Mouse (Mus musculus): ENCODE results near the gene Cercam. TPM values are rescaled to one million over a fixed set of nuclear protein-coding genes. Genes with fewer than 3 reads are reported as not detected.
A peak's percentile ranks its signal among the peaks of the same experiment; 100 is the strongest.

Gene Cercam
- polyA plus RNA-seq, 1 experiment from 2014 or later, result 14.1 TPM

DNA sequence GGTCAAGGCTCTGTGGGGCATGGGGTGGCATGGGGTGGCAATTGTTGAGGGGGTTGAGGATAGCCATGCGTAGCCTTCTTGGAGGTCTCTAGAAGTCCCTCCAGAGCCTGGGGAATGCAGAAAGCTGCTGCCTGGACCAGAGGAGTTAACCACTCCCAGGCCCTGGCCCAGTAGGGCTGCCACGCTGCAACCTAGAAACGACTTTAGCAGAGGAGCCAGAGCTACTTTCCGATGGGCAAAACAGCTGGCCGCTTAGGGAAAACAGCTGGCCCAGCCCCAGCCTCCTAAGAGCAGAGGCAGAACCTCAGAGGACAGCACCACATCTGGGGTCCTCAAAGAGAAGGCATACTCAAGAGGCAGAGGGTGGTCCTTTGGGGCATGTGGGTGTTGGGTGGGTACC, 11.0 kb upstream of the Cercam start:
- Histone ChIP-seq H3K4me2 (ENCODE audit: low read depth, low read length, severe bottlenecking) (no peak overlapping the region), H3K9me3 (ENCODE audit: control insufficient read depth, low read length) (no peaks in the 10 kb centered on the region), H3K9ac (ENCODE audit: low read length) (no peak overlapping the region), H3K4me1 (replicated peaks; ENCODE audit: control insufficient read depth, insufficient read depth, low read length) (peaks cover 8% of the 10 kb centered on the region; the same call in 1 of the 2 replicates), H3K27ac (ENCODE audit: low read depth, low read length) (no peak overlapping the region), H3K36me3 (ENCODE audit: control insufficient read depth, insufficient read depth, low read length) (no peaks in the 10 kb centered on the region), H3K27me3 (ENCODE audit: control insufficient read depth, insufficient read depth, low read length) (peaks cover 8% of the 10 kb centered on the region), H3K4me3 (ENCODE audit: low read depth, low read length) (no peak overlapping the region)
- DNase-seq (ENCODE audit: low spot score), result peak; percentile 44
- no peak for ATAC-seq (replicated peaks; ENCODE audit: low FRiP score)
- 75% methylated on average over 5 of the region's 5 CpGs for whole genome bisulfite sequencing

DNA sequence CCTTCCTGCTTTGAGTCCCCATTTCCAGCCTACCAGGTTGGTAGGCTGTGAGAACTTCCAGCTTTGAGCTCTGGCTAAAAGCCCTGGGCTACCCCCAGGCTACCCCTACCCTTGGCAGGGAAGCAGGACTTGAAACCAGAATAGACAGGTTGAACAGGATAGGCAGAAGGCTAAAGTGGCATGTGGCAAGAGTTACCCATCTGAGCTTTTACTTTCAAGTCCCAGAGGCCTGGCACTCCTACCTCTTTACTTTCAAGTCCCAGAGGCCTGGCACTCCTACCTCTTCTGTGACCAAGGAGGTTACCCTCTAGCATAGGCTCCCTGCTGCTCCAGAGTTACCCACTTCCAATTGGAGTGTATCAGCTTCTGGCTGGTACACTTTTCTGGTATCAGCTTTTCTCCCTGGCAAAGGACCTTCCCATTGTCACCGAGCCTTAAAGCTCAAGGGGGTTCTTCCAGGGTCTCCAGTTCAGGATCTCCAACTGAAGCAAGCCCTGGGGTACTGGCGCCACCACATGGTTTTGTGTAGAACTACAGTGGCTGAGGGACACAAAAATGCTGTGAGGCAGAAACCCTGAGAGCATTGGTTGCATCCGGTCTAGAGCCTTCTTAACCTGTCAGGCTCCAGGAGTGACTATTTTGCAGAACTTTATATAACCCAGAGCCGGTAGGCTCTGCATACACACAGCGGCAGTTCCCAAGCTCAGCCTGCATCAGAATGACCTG, 10.1 kb upstream of the Cercam start:
- Histone ChIP-seq H3K27me3 (ENCODE audit: control insufficient read depth, insufficient read depth, low read length) (peaks cover 8% of the 10 kb centered on the region), H3K9me3 (ENCODE audit: control insufficient read depth, low read length) (no peaks in the 10 kb centered on the region), H3K4me2 (ENCODE audit: low read depth, low read length, severe bottlenecking) (no peak overlapping the region), H3K4me1 (replicated peaks; ENCODE audit: control insufficient read depth, insufficient read depth, low read length) (peaks cover 8% of the 10 kb centered on the region; the same call in 1 of the 2 replicates), H3K27ac (ENCODE audit: low read depth, low read length) (no peak overlapping the region), H3K9ac (ENCODE audit: low read length) (no peak overlapping the region), H3K4me3 (ENCODE audit: low read depth, low read length) (no peak overlapping the region), H3K36me3 (ENCODE audit: control insufficient read depth, insufficient read depth, low read length) (no peaks in the 10 kb centered on the region)
- WGBS, result 14% methylated on average over 5 of the region's 5 CpGs
- DNase-seq (ENCODE audit: low spot score) (peak; percentile 82), ATAC-seq (replicated peaks; ENCODE audit: low FRiP score) (no peak)

DNA sequence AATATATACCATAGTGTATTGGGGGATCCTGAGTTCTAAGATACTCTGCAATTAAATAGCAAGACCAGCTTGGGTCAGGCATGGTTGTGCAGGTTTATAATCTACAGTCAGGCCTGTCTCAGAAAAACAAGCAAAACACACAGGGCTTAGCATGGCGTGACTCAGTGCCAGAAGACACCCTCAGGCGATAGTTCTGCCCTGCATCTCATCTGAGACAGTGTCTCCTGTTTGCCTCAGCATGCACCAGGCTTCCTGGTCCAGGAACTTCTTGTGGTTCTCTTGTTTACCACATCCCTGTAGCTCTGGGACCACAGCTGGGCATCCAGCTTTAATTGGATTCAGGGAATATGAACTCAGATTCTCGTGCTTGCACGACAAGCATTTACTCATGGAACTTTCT, 3.8 kb upstream of the Cercam start:
- Histone ChIP-seq H3K9me3 (ENCODE audit: control insufficient read depth, low read length) (no peaks in the 10 kb centered on the region), H3K27ac (ENCODE audit: low read depth, low read length) (no peak overlapping the region), H3K36me3 (ENCODE audit: control insufficient read depth, insufficient read depth, low read length) (no peaks in the 10 kb centered on the region), H3K27me3 (ENCODE audit: control insufficient read depth, insufficient read depth, low read length) (no peaks in the 10 kb centered on the region; the same call in 1 of the 2 replicates), H3K9ac (ENCODE audit: low read length) (no peak overlapping the region), H3K4me3 (ENCODE audit: low read depth, low read length) (no peak overlapping the region), H3K4me1 (replicated peaks; ENCODE audit: control insufficient read depth, insufficient read depth, low read length) (peaks cover 8% of the 10 kb centered on the region; the same call in 1 of the 2 replicates), H3K4me2 (ENCODE audit: low read depth, low read length, severe bottlenecking) (no peak overlapping the region)
- no peak for ATAC-seq (replicated peaks; ENCODE audit: low FRiP score)
- peak; percentile 34 for DNase-seq (ENCODE audit: low spot score)
- WGBS, result 73% methylated on average over 4 of the region's 4 CpGs

DNA sequence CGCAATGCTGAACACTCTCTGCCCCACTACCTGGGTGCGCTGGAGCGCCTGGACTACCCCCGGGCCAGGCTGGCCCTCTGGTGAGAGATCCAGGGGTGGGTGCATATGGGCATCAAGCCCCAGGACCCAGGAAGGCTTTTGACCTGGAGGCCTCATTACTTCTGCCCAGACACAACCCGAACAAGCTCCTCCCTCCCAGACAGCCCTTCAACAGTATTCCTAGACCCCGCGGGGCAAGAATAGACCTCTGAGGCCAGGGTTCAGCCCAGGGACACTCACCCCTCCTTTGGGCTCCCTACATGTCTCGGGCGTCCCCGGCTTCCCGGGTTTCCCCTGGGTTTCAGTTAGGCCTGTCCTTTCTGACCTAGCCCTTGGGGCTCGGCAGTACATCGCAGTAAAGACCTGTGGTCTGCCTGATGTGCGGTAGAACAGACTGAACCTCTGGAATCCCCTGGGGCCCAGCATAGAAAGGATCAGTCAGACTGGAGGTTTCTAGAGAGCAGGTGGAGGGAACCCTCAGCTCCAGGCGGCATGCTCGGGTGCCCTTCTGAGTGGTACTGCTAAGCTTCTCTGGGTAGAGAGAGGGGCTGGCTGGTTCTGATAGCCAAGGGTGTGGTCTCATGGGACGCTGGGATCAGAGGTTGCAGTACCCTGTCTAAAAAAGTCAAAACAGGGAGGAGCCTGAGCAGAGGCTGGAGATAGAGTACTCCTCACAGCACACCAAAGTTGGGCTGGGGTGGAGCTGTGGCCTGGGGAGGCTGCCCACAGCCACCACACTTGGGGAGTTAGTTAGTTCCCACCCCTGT, 885 bp downstream of the Cercam start:
- Histone ChIP-seq H3K9me3 (ENCODE audit: control insufficient read depth, low read length) (no peaks in the 10 kb centered on the region), H3K27ac (ENCODE audit: low read depth, low read length) (peak overlapping the region; percentile 37; the same call in 1 of the 2 replicates), H3K4me3 (ENCODE audit: low read depth, low read length) (peak overlapping the region; percentile 45), H3K4me2 (ENCODE audit: low read depth, low read length, severe bottlenecking) (peak overlapping the region; percentile 92), H3K27me3 (ENCODE audit: control insufficient read depth, insufficient read depth, low read length) (no peaks in the 10 kb centered on the region), H3K9ac (ENCODE audit: low read length) (peak overlapping the region; percentile 62), H3K4me1 (replicated peaks; ENCODE audit: control insufficient read depth, insufficient read depth, low read length) (peaks cover 12% of the 10 kb centered on the region; the same call in 1 of the 2 replicates), H3K36me3 (ENCODE audit: control insufficient read depth, insufficient read depth, low read length) (no peaks in the 10 kb centered on the region)
- ATAC-seq (replicated peaks; ENCODE audit: low FRiP score) (peak; percentile 39), DNase-seq (ENCODE audit: low spot score) (peak; percentile 61)
- 2% methylated on average over 17 of the region's 17 CpGs for WGBS

DNA sequence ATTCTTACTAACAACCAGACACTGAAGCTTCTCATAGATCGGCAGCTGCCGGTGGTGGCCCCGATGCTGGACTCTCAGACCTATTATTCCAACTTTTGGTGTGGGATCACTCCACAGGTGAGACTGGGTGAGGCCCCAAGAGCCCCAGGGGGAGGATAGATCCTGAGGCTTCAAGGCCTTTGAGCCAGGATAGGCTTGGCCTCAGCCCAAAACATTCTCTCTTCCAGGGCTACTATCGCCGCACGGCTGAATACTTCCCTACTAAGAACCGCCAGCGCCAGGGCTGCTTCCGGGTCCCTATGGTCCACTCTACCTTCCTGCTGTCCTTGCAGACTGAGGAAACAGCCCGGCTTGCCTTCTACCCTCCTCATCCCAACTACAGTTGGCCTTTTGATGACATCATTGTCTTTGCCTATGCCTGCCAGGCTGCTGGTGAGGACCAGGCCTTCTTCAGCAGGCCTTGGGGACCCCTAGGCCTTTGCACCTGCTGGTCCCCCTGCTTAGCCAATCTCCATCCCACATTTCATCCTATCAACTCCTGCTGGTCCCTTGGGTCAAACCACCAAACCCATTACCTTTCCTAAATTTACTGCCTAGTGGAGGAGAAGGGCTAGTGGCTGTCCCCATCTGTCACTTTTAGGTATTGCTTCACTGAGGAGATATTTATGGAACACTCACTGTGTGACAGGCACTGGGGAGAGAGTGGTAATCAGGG, 3.8 kb downstream of the Cercam start:
- Histone ChIP-seq H3K4me1 (replicated peaks; ENCODE audit: control insufficient read depth, insufficient read depth, low read length) (peaks cover 12% of the 10 kb centered on the region; the same call in 1 of the 2 replicates), H3K27ac (ENCODE audit: low read depth, low read length) (no peak overlapping the region), H3K4me2 (ENCODE audit: low read depth, low read length, severe bottlenecking) (no peak overlapping the region), H3K27me3 (ENCODE audit: control insufficient read depth, insufficient read depth, low read length) (no peaks in the 10 kb centered on the region), H3K4me3 (ENCODE audit: low read depth, low read length) (no peak overlapping the region), H3K9ac (ENCODE audit: low read length) (no peak overlapping the region), H3K36me3 (ENCODE audit: control insufficient read depth, insufficient read depth, low read length) (no peaks in the 10 kb centered on the region), H3K9me3 (ENCODE audit: control insufficient read depth, low read length) (no peaks in the 10 kb centered on the region)
- DNase-seq (ENCODE audit: low spot score) (no peak), ATAC-seq (replicated peaks; ENCODE audit: low FRiP score) (no peak)
- WGBS, result 90% methylated on average over 10 of the region's 10 CpGs

DNA sequence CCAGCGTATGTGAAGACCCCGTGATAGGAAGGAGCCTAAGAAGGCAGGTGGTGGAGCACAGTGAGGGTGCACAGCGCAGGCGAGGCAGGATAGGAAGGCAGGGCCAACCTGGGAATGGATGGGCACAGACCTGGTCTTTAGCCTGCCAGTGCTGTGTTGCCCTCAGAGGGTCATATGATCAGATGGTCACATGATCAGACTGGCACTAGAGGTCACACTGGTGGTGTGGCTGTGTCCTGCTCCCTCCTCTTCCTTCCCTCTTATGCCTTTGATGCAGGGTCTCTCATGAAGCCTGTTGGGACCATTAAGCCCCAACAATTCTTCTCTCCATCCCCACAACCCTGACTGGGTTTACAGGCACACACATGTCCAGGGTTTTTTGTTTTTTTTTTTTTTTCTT, 4.8 kb downstream of the Cercam start:
- Histone ChIP-seq H3K4me1 (replicated peaks; ENCODE audit: control insufficient read depth, insufficient read depth, low read length) (peaks cover 12% of the 10 kb centered on the region; the same call in 1 of the 2 replicates), H3K27ac (ENCODE audit: low read depth, low read length) (no peak overlapping the region), H3K9ac (ENCODE audit: low read length) (no peak overlapping the region), H3K27me3 (ENCODE audit: control insufficient read depth, insufficient read depth, low read length) (no peaks in the 10 kb centered on the region), H3K4me3 (ENCODE audit: low read depth, low read length) (no peak overlapping the region), H3K4me2 (ENCODE audit: low read depth, low read length, severe bottlenecking) (no peak overlapping the region), H3K36me3 (ENCODE audit: control insufficient read depth, insufficient read depth, low read length) (no peaks in the 10 kb centered on the region), H3K9me3 (ENCODE audit: control insufficient read depth, low read length) (no peaks in the 10 kb centered on the region)
- ATAC-seq (replicated peaks; ENCODE audit: low FRiP score), result no peak
- no peak for DNase-seq (ENCODE audit: low spot score)
- WGBS, result 86% methylated on average over 4 of the region's 4 CpGs

DNA sequence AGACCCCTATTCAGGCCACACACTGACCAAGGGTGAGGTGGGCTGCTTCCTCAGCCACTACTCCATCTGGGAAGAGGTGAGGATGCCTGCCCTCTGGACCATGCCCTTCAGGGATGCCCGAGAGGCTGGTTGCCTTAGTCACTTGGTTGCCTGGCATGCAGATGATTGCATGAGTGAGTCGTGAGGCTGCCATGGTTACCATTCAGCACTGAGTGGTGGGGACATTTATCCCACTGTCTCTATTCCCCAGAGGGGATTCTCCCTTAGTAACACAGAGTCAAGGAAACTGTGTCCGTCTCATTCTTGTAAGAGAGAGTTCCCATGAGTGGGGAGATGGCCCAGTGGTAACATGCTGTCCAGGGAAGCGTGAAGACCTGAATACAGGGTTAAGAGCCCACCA, 9.1 kb downstream of the Cercam start:
- Histone ChIP-seq H3K4me2 (ENCODE audit: low read depth, low read length, severe bottlenecking) (no peak overlapping the region), H3K4me3 (ENCODE audit: low read depth, low read length) (no peak overlapping the region), H3K27ac (ENCODE audit: low read depth, low read length) (no peak overlapping the region), H3K9me3 (ENCODE audit: control insufficient read depth, low read length) (no peaks in the 10 kb centered on the region), H3K27me3 (ENCODE audit: control insufficient read depth, insufficient read depth, low read length) (no peaks in the 10 kb centered on the region), H3K9ac (ENCODE audit: low read length) (no peak overlapping the region), H3K36me3 (ENCODE audit: control insufficient read depth, insufficient read depth, low read length) (no peaks in the 10 kb centered on the region), H3K4me1 (replicated peaks; ENCODE audit: control insufficient read depth, insufficient read depth, low read length) (no peaks in the 10 kb centered on the region)
- ATAC-seq (replicated peaks; ENCODE audit: low FRiP score) (no peak), DNase-seq (ENCODE audit: low spot score) (no peak)
- WGBS, result 77% methylated on average over 4 of the region's 4 CpGs

DNA sequence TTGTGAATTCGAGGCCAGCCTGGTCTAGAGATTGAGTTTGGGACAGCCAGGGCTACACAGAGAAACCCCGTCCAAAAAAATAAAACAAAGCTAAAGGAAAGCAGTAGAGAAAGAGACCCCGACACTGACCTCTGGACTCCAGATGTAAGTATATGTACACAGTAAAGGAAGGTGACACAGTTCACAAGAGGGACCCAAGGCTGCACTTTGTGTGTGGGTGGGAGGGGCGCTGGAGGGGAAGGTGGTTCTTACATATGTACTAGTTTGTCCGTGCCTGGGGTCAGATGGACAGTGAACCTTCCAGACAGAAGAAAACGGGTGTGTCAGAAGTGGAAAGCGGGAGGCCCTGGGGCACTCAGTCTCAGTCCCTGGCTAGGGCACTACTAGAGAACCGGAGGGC, 10.2 kb downstream of the Cercam start:
- Histone ChIP-seq H3K9me3 (ENCODE audit: control insufficient read depth, low read length) (no peaks in the 10 kb centered on the region), H3K27ac (ENCODE audit: low read depth, low read length) (no peak overlapping the region), H3K36me3 (ENCODE audit: control insufficient read depth, insufficient read depth, low read length) (no peaks in the 10 kb centered on the region), H3K4me2 (ENCODE audit: low read depth, low read length, severe bottlenecking) (no peak overlapping the region), H3K4me3 (ENCODE audit: low read depth, low read length) (no peak overlapping the region), H3K27me3 (ENCODE audit: control insufficient read depth, insufficient read depth, low read length) (no peaks in the 10 kb centered on the region), H3K9ac (ENCODE audit: low read length) (no peak overlapping the region), H3K4me1 (replicated peaks; ENCODE audit: control insufficient read depth, insufficient read depth, low read length) (no peaks in the 10 kb centered on the region)
- DNase-seq (ENCODE audit: low spot score) (no peak), ATAC-seq (replicated peaks; ENCODE audit: low FRiP score) (no peak)
- WGBS, result 73% methylated on average over 8 of the region's 8 CpGs

All from forebrain, embryonic 11.5 days (tissue).